Mouse (Mus musculus) neural tube, embryonic 10.5 days (tissue): ENCODE data around the gene Cdcp2.

ENCODE experiments used
- DNase-seq: peaks from one replicate; pipeline ENCODE4 v3.0.0-alpha.2; 2017; ENCODE audit warnings: low spot score; ENCODE audit errors: extremely low spot score

Cdcp2 gene

GRCm38 (mm10) chr4:107096841-107097373, at the start of gene Cdcp2:
Gene Cdcp2, plus strand, starts transcription at chr4:107096891.
- no peak for DNase-seq

GRCm38 (mm10) chr4:107047806-107048205, 48.9 kb upstream of the Cdcp2 start:
- no peak for DNase-seq

DNA sequence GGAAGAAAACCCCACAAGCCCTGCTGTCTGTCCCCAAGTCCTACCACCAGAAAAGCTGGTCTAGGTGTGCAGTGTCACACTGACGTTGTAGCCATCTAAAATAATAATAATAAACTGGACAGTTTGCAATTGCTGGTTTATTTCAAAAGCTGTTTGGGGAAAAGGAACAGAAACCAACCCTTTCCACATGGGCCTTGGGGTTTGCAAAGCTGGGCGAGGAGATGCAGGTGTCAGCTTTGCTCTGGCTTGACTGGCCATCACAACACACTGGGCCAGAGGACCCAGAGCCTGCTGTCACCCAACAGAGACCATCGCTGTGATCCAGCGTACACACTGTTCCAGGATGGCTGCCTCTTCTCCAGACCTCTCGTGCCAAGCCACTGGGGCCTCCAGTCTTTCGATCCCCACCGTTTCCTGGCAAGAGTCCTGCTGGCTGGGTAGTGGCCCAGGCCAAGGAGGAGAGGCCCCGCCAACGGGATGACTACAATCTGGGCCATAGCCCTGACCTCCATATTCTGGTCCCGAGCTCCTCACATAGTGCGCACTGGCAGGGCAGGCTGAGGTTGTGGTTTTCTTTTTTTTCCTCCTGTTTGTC, 48.0 kb upstream of the Cdcp2 start:
- no peak for DNase-seq

GRCm38 (mm10) chr4:107051889-107052288, 44.8 kb upstream of the Cdcp2 start:
- DNase-seq = no peak

DNA sequence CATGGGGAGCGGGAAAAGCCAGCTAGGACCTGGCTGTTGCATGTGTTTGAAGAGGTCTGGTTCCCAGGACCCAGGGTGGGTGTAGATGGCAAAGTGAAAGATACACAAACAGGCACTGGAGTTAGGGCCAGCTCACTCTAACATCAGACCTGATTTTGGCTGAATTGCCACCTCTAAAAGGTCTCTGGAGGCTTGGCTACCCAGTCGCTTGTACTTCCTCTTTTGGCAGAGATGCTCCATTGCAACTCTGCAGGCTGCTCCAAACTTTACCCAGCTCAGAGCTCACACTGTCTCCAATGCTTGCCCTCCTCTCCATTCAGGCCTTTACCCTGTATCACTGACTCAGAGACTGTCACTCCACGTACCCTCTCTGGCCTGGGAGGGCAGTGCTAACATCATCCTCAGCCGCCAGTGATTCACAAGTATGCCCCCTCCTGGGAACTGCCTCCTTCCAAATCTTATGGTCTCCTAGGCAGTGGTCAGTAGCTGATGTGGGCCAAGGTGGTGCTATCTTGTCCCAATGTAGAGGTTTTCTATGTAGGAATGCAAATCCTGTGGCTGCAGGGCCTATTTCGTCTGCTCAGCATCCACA, 43.6 kb upstream of the Cdcp2 start:
- DNase-seq = no peak

DNA sequence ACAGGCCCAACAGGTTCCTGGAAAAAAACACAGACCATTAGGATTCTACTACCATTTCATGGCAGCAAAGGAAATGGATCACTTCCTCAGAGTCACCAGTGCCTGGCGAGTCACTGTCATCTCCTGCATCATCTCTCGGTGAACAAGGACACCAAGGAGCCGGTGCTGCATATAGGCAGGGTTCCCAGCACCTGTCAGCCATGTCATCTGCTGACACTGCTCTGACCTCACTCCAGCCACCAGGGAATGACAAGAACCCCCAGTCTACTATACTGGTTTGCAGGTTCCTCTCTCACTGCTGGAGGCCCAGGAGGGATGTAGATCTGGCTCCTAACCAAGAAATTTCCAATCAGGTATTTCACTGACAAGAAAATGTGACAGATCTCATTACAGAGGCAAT, 40.6 kb upstream of the Cdcp2 start:
- DNase-seq = no peak

GRCm38 (mm10) chr4:107058346-107058745, 38.3 kb upstream of the Cdcp2 start:
- DNase-seq = no peak

DNA sequence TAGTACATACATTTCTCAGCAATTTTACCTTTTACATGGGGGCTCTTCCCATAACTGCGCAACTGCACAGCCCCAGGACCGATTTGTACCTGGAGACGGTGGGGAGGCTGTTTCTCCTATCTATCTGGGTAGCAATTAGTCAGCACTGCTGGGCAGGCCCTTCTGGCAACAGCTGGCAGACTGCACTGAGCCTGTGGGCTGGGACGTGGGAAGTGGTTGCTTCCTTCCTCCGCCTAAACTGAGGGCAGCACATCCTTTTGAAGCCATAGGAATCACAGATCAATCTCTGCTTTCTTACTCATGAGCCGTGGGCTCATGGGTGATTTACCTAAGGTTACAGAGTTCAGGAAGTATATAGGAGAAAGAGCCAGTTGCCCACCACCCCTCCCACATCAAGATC, 37.9 kb upstream of the Cdcp2 start:
- no peak for DNase-seq

GRCm38 (mm10) chr4:107061560-107061959, 35.1 kb upstream of the Cdcp2 start:
- DNase-seq = no peak

DNA sequence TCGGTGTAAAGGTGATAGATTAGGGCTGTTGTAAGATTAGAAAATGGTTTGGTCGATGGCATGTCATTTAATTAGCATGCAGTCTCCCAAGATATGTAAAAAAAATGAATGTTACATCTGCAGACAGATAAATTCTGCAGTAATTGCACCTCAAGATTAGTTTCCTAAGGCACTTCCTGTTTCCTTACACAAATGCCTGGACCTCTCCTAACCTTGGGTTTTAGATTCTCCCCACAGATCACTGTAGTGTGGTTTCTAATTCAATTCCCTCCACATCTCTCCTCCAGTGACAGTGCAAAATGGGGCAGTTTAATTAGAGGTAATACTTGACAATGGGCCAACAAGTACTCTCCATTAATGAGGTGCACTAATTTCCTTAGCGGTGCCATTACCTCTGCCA, 33.5 kb upstream of the Cdcp2 start:
- no peak for DNase-seq

DNA sequence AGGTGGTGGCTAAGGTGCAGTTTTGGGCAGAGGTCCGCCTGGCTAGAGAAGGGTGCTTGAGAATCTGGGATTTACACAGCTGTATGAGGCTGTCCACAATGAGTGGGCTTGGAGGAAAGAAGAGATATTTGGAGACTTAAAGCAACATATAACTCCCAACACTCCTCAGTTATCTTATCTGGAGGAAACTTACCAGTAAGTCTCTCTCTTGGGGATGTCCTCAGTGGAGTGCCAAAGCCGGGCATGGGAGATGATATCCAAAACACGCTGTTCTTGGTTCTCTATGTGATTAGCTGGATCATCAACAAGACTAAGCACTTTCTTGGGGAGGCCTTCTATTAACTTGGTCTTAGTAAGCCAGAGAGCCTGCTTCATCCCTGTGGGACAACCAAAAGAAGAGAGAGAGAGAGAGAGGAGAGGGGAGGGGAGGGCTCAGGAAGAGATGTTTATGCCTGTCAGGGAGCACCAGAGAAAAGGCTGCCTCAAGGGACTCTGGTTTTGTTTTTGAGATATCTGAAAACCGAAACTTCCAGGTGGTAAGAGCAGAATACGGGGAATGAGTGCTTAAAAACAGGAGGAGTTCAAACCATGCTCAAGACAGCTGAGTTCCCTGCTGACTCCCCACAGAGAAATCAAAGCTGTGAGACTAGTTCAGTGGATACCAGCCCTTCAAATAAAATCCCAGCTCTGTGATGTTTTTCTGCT, 32.1 kb upstream of the Cdcp2 start:
- no peak for DNase-seq

DNA sequence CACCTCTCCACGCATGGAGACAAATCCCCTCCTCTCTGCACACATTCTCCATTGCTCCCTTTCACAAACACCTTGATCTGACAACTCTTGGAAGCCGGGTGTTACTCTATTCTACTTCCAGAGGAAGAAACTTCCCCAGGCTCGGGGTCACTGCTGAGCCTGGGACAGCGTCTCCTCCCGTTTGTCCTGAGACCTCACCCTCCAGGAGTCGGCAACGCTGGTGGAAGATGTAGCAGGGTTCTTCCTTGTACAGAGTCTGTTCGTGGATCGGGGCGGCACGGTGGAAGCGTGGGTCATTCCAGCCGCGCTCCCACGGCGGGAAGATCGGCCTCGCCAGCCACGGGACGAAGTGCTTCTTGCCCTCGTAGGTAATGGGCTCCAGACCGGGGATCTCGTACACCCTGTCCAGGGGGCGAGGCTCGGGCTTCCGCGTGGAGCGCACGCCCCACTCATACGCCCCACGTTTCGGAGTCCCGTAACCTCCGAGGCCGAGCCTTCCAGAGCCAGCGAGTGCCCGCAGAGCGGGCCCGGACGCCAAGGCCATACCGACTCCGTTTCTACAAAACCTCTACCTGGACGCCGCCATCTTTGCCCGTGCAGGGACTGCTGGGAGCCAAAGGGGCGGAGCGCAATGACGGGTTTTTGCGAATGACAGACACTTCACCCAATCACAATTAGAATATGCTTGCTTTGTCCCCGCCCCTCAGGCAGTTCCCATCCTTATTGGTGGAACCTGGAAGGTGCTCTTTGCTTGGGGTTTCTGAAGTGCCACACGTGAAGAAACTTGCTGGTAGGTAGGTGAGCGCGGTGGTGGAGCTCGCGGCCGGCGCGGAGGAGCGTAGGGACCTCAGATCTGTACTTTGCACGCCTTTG, 30.2 kb upstream of the Cdcp2 start, which contains the start of the genes Mrpl37 and Cyb5rl:
Gene Mrpl37, minus strand, starts transcription at position 617 of the 873 bp plus-strand sequence.
Gene Cyb5rl, plus strand, starts transcription at position 737 of the 873 bp plus-strand sequence.
- DNase-seq = peak; percentile 94

DNA sequence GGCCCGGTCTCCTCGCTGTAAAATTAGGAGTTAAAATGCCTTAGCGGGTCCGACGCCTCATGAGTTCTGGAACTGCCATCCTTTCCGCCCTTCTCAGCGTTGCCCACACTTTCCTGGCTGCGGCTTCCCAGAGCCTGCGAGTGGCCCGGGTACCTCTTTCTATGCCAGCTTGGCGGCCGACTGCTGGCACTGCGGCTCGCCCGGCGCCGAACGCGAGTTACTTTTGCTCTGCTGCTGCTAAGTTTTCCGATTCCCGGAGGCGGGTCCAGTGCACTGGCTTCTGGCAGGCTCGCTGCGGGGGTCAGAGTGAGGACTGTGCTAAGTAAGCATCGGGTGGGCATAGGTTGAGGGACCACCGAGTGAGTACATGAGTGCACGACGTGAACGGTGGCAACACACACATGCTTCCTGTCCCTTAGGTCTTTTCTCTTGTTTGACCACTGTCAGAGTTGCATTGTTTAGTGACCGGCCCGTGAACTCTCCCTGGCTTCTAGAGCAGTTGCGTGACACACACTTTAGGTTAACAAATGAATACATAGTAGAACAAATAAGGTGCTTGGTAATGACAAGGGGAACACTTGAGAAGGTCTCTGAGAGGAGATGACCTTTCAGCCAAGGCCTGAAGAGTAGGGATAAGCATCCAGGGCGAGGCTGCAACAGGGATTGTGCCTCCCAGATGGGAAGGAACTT, 29.4 kb upstream of the Cdcp2 start:
- DNase-seq = no peak

DNA sequence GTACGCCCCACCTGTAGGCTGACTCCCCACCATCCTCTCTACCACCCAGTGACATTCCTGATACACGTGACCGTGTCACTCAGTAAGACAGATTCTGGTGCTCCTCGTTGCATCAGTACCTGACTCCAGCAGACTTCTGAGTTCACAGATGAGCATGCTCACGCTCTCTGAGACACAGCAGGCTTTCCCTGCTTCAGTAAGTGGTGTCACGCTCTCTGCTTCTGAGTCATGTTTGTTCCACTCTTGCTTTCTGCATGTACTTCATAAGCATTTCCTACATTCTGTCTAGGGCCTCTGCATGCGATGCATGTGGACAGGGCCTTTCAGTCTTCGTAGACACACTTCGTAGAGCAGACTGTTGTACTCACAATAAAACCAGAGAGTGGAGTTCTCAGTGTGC, 24.3 kb upstream of the Cdcp2 start:
- DNase-seq = no peak

DNA sequence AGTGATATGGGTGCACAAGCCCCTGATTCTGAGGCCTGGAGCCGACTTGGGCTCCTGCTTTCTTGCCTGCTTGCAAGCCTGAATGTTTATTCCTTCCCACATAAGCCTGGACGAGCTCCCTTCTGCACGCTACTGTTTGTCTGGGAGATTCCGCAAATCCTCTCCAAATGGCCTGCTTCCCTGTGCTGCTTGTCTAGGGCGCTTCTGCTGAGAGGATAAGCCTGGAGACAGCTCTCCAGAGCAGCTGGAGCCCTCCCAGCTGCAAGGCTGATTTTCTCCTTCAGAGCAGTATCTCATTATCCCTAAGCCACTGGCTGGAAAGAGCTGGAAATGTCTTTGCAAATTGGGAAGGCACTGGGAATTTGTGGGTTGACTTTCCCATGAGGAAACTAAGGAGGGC, 21.2 kb upstream of the Cdcp2 start:
- no peak for DNase-seq

DNA sequence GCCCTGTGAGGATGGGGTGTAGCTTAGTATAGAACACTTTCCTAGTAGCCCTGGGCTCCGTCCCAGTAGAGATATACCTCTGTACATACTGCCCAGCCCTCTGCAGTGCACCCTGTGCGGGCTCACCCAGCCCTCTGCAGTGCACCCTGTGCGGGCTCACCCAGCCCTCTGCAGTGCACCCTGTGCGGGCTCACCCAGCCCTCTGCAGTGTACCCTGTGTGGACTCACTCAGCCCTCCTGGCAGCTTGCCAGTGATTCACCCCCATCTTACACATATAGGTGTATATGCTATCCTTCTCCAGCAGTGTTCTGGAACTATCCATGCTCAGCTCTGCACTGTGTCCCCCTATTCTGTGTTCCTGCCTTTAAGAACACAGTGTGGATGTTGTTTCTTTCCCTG, 17.8 kb upstream of the Cdcp2 start:
- DNase-seq = no peak

DNA sequence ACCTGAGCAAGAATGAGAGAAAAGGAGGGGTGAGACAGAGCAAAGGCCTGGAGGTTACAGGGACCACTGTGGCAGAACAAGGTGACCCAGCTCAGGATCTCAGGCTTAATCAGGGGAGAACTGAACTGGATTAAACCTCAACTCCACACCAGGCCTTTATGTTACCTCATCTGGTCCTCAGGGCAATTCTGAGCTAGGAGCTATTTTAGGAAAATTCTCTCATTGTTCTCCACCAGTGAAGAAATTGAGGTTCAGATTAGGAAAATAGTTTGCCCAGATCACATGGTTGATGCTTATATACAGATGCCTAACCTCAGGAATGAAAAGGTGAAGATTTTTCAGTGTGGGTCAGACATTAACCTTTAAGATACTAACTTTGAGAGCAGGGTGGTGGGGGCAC, 17.0 kb upstream of the Cdcp2 start:
- DNase-seq = no peak

DNA sequence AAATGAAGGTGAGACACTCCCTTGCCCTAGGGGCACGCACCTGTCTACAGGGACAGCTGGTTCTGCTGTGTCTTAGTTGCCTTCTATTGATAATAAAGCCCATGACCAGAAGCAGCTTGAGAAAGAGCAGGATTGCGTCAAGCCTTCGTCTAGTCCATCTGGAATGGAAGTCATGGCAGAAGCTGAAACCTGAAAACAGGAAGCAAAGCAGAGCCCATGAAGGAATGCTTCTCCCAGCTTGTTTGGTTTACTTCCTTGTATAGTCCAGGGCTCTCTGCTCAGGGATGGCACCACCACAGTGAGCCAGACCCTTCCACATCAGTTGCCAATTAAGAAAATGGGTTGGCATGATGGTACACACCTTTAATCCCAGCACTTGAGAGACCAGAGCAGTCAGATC, 14.5 kb upstream of the Cdcp2 start:
- DNase-seq = no peak

GRCm38 (mm10) chr4:107083126-107083525, 13.6 kb upstream of the Cdcp2 start:
- DNase-seq = no peak

DNA sequence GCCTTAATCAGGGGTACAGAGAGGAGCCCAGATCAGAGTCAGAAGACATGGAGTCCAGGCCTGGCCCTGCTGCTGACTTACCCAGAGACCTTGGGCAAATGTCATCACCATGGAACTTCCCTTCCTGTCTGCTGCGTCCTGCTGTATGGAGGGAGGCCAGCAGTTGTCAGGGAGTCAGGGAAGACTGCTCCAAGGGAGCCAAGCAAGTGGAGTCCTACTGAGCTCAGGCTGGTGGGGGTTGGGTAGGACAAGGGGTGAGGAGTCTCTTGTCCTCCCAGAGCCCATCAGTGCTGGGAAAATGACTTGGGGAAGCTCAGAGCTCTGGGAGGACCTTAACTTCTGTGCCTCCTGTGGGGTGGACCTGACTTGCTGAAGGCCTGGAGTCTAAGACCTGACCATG, 12.3 kb upstream of the Cdcp2 start:
- DNase-seq = no peak

DNA sequence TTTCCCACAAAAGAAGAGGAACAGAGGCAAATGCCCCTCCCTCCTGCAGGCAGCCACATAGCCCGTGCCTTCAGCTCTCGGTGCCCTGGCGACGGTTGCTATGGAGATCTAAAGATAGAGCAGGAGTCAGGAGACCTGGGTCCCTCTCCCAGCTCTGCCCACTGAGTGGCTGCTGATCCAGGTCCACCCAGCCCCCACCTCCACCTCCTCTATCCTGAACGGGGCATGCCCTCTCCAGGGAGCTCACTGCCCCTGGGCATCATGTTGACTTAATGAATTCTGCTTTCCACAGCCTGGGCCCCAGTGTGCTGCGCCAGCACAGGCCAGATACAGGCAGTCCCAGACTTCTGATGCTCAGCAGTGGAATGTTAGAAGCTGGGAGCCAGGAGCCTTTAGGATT, 11.8 kb upstream of the Cdcp2 start:
- DNase-seq = peak; percentile 72
